Mouse (Mus musculus) heart, adult 9 months (tissue): Measurements from ENCODE around the gene Ldb1.
"Not testable (repeated sequence)": the region's sequence is repeated elsewhere in the genome, so short reads cannot be mapped to it uniquely, and the experiment has no call there.

ENCODE experiments used
- DNase-seq, 2 experiments: peaks; one replicate each; pipeline ENCODE4 v3.0.0; 2022; ENCODE audit warnings: low spot score in 2 of 2

Ldb1 gene

DNA sequence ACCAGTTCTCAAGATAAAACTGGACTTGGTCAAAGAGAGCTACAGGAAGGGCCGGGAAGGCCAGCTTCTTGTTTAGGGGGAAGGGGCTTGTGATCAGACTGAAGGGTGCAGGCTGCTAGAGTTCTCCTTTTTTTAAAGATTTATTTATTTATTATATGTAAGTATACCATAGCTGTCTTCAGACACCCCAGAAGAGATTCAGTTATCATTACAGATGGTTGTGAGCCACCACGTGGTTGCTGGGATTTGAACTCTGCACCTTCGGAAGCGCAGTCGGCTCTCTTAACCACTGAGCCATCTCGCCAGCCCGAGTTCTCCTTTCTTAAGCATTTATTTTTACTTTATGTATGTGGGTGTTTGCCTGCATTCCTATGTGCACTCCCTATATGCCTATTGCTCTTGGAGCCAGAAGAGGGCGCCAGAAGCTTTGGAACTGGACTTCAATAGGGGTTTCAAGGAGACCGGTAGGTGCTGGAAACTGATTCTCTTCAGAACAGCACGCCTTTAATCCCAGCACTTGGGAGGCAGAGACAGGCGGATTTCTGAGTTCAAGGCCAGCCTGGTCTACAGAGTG, 16.2 kb downstream of the Ldb1 start:
- DNase-seq, result no peak

DNA sequence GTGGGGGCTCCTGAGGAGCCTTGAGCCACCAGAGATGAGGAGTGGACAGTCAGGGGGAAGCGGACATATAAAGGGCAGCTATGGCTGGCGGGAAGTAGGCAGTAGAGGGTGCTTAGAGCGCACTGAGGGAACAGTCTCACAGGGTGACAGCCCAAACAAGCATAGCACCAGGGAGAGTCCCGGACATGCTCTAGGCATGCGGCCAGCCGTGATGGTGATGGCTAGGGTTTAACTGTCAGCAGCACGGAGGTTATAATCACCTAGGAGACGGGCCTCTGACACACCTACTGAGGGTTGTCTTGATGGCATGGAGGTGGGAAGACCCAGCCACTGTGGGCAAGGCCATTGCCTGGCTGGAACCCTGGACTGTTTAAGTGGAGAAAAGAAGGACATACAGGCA, 18.4 kb downstream of the Ldb1 start:
- no peak for DNase-seq

DNA sequence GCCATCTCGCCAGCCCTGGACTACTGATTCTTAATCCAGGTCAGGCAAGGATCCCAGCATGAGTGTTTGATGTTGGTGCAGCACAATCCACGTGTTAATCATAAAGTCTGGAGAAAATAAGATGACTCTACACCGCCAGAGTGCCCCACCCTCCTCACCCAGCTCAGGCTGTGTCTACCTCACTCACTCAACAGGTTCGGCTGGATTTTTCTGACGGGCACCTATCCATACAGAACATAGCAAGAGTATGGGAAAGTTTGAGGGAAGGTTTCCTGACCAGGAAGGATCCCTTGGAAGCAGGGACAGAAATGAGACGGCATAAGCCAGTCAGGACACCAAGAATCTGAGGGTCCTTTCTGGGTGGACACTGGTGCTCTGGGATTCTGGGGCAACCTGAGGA, 20.1 kb downstream of the Ldb1 start:
- no peak for DNase-seq

DNA sequence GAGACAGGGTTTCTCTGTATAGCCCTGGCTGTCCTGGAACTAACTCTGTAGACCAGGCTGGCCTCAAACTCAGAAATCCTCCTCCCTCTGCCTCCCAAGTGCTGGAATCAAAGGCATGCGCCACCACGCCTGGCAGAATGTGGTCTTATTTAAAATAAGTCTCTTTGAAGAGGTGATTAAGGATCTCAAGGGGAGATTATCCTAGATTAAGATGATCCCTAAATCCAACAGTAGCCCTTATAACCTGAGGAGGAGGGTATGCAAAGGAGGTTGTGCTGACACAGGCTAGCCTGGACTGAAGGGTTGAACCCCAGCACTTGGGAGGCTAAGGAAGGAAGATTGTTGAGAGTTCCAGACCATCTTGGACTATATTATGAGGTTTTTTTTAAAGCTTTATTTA, 29.0 kb downstream of the Ldb1 start:
- DNase-seq, result no peak

DNA sequence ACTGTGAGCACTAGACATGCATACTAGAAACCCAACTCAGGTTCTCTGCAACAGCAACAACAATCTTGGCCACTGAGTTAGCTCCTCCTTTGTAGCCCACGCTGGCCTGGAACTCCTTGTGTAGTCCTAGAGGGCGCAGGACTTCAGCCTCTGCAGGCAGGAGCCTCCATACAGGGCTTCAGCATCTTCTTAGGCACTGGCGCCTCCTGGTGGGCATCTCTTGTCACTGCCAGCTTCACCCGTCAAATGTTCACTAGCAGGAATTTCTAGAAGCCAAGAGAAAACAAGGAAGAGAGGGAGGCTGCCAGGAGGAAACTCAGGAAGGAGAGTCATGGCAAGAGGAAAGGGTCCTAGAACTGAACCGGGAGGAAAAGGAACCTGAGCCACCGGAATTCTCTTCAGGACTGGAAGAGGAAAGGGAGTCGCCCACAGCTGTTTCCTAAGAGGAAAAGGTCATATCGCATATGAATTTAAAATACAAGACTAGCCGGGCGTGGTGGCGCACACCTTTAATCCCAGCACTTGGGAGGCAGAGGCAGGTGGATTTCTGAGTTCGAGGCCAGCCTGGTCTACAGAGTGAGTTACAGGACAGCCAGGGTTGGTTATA, 30.3 kb downstream of the Ldb1 start:
- DNase-seq, result peak; percentile 83 to 89

DNA sequence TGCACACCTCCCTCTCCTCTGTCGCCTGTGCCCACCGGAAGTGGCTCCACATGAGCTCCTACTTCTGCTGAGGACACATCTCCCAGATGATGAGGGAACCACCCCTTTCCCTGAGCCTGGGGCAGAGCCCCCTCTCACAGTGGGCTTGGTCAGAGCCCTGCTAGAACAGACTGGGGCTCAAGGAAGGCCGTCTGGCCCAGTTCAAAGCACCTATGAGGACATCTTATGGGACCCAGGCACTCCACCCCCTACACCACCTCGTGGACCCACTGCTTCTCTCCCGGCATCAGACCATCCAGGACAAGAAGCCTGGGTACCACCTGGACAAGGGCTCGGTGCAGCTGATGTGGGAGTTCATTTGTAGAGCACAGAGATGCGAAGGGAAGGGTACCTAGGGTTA, 39.3 kb downstream of the Ldb1 start:
- DNase-seq, result no peak

DNA sequence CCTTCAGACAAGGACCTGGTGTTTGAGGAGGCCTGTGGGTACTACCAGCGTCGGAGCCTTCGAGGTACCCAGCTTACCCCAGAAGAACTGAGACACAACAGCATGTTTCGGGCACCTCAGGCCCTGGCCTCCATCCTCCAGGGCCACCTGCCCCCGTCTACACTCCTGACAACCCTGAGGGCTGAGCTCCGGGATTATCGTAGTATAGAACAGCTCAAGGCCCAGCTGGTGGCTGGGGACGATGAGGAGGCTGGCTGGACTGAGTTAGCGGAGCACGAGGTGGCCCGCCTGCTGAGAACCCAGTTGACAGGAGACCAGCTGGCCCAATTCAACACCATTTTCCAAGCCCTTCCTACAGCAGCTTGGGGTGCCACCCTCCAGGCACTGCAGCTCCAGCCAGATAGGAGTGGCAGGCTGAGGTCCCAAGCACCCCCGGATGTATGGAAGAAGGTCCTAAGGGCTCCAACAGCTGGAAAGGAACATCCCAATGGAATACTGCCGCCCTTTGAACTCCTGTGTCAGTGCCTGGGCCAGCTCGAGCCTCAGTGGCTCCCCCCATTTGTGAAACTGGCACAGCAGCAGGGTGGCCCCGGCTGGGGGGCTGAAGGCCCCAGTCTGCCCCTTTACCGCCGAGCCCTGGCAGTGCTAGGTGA, 40.1 kb downstream of the Ldb1 start:
- DNase-seq, result no peak

DNA sequence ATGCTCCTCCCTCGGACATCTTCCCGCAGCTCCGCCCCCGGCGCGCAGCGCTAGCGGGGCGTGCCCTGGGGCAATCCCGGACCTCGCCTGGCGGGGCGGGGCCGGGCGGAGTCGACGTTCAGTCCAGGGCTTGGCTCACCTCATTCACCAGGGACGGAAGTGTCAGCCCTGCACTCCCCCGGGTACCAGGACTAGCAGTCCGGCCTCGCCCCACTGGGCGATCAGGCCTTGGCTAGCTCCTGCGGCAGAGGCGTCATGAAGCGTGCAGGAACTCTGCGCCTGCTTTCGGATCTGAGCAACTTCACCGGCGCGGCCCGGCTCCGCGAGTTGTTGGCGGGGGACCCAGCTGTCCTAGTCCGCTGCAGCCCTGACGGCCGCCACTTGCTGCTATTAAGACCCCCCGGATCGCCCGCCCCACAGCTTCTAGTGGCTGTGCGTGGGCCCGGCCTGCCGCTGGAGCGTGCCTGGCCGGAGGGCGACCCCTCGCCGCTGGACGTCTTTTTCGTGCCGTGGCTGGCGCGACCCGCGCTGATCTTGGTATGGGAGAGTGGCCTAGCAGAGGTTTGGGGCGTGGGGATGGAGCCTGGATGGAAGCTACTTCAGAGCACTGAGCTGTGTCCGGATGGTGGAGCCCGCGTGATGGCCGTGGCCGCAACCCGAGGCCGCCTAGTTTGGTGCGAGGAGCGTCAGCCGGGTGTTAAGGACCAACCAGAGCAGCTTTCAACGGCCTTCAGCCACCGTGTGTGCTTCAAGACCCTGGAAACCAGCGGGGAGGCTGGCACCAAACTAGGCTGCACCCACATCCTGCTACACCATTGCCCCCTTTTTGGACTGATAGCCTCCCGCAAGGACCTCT, 41.4 kb downstream of the Ldb1 start, which contains the start of gene Hps6:
TSS of gene Hps6 (plus strand) at position 138 of the 856 bp plus-strand sequence.
- DNase-seq, result peak; percentile 93 to 94

DNA sequence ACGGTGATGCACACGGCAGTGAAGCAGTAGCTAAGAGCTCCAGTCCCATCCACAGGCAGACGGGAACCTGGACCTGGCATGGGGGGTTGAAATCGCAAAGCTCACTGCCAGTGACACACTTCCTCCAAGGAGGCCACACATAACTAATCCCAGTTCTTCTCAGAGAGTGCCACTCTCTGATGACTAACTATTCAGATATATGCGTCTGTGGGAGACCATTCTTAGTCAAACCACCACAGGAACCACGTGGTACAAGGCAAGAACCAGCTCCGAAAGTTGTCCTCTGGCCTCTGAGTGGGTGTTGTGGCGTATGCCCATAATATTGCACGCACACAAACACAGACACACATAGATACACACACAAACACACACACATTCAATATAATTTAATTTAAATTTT, 42.7 kb downstream of the Ldb1 start:
- no peak for DNase-seq

DNA sequence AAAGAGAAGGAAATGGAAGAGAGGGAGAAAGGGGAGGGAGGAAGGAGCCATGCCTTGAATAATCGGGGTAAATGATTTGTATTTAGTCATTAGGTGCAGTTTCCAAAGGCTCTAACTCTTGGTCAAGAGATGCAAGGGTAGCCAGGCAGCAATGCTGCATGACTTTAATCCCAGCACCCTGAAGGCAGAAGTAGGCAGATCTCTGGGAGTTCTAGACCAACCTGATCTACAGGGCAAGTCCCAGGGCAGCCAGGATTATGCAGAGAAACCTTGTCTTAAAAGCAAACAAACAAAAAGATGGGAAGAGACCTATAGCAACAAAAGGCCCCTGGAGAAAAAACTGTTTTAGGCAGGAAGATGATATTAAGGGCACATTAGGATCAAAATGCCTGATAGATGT, 45.6 kb downstream of the Ldb1 start:
- DNase-seq, result no peak

DNA sequence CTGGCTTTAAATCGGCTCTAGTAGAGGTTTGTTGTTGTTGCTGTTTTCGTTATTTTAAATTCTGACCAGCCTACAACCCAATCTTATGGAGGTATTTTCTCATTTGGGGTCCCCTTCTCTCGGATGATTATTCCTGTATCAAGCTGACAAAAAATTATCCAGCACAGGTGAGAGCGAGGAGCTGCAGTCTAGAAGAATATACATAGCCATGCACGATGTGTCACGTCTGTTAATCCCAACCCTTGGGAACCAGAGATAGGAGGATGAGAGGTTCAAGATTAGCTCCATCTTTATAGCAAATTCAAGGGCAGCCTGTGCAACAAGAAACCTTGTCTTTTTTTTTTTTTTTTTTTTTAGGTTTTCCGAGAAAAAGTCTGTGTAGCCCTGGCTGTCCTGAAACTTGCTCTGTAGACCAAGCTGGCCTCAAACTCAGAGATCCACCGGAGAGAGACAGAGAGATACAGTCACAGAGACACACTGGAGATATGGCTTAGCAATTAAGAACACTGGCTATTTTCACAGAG, 46.3 kb downstream of the Ldb1 start:
- no peak for DNase-seq

DNA sequence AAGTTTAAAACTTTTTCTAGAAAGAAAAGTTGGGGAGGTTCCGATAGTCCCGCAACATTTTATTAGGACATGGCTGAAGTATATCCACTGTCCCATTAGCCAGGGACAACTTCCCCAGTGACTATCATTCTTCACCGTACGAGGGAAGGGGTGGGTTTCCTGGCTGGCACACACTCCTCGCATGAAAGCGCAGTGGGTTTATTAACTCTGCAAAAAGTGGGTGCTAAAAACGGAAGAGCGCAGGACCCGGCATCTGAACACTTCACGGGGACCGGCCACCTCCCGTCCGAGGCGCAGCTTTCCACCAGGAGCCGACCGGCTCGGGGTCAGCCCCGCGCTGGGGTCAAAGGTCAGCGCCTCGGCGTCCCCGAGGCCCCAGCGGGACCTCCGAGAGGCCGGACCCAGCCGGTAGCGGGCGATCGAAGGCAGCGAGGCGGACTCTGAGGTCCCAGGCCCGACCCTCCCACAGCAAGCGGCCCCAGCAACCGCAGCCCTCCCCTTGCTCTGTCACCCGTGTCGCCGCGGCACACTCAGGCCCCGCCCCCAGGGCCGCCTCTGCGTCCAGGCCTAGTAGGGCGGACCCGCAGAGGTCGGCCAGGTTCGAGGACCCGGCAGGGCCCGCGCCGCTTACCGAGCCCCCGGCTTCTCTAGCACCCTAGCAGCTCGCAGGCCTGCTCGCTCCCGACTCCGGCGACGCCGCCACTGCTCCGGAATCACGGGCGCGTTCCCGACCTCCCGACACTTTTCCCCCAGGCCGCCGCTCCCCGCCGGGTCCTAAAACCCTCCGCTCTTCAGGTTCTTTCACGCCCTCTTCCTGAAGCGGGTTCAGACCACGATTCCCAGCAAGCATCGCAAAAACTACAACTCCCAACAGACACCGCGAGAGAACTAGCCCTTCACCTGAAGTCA, 47.0 kb downstream of the Ldb1 start, which contains the start of gene Armh3:
TSS of gene Armh3 (minus strand) at position 704 of the 909 bp plus-strand sequence.
- peak; percentile 90 to 93 for DNase-seq

DNA sequence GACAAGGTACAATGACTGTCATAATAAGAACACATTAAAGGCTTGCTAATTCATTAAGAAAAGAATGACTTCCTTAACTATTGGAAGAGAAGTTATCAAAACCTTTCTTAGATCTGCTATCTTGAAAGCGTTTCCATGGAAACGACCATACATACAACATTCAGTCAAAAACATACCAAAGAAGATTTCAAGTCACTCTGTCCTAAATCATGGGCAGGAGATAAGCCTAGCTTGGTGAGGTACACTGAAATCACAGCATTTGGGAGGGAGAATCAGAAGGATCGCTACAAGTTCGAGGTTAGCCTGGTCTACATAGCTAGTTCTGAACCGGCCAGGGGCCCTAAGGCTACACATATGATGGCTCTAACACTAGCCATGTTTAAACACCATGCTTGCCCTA, 47.6 kb downstream of the Ldb1 start:
- DNase-seq, result no peak

DNA sequence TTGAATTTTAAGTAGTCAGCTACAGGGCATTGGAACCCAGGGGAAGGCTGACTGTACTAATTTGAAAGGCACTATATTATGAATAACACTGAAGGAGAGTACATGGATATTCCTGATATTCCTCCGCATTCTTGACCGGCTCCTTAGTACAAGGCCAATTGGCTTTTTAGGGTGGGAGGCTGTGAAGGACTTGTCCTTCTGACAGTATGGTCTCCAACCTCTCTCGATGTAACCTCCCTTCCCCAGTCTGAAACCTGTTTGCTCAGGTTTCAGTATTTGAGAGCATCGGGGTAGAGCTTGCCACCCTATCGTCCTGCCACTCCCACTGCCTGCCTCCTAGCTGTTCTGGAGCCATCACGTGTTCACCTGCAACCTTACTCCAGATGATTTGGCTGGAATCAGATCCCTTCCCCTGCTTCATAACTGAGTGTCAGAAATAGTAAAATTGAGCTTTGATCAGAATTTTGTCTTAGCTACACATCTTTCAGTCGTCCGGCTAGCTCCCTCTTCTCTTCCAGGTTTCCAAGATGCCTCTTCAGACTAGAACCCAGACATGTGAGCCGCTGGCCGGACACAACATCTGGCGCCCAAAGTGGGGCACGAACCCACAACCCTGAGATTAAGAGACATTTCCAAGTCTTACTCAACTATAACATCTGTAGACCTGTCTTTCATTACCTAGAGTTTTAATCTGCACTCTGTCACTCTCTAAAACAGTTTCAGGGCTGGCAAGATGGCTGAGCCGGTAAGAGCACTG, 50.9 kb downstream of the Ldb1 start:
- DNase-seq, result no peak

DNA sequence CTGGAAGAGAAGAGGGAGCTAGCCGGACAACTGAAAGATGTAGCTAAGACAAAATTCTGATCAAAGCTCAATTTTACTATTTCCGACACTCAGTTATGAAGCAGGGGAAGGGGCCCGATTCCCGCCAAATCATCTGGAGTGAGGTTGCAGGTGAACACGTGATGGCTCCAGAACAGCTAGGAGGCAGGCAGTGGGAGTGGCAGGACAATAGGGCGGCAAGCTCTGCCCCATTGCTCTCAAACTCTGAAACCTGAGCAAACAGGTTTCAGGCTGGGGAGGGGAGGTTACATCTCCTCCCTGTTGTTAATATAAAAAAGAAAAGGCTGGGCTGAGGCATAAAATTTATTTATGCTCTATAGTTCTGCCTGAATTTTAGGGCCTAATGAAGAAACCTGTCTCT, 51.6 kb downstream of the Ldb1 start:
- not testable (repeated sequence) for DNase-seq

DNA sequence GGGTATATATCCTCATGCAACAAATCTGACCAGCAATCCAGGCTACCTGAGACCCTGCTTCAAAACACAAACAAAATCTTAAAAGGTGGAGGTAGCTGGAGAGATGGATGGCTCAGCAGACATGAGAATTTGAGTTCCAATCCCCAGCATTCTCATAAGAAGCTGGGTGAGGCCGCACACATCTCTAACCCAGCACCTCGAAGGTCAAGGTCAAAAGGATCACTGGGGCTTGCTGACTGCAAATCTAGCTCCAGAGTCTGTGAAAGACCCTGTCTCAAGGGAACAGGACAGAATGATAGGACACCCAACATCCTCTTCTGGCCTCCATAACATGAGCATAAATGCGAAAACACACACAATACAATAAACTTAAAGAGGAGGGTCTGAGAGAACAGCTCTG, 53.8 kb downstream of the Ldb1 start:
- DNase-seq, result no peak

DNA sequence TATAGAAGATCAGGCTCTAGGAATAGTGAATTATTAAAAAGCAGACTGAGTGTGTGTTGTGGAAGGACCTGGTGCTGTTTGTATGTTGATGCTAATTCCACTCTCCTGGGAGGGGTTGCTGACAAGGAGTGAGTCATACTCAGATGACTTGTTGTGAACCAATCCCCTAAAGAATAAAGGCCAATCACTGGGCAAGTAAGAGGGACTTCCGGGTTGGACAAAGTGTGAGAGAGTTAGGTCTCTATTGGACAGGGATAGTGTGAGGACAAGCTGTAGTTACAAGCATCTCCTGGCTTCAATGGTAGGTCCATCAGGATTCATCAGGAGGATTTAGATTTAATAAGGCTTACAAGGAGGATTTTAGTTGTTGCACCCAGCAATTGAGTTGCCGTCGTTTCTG, 56.8 kb downstream of the Ldb1 start:
- DNase-seq, result no peak

DNA sequence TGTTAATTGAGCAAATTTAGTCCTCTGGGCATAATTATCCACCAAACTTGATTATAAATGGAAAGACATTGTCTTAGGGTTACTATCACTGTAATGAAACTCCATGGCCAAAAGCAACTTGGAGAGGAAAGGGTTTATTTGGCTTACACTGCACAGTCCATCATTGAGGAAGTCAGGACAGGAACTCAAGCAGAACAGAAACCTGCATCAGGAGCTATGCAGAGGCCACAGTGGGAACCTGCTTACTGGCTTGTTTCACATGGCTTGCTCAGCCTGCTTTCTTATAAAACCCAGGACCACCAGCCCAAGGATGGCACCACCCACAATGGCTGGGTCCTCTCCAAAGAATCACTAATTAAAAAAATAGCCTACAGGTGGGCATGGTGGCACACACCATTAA, 60.6 kb downstream of the Ldb1 start:
- no peak for DNase-seq
